Mouse (Mus musculus) kidney, adult 8-10 months (tissue): ENCODE measurements around the gene Prr15l.
A peak's percentile ranks its signal among the peaks of the same experiment; 100 is the strongest.

Experiments
- DNase-seq, 2 experiments: peaks; one replicate each; pipeline ENCODE4 v3.0.0; 2022

The Prr15l gene

GRCm38 (mm10) chr11:96924861-96925260, 3.0 kb upstream of the Prr15l start:
- DNase-seq: no peak

- peak in 1 of 2 experiments; percentile 51 for DNase-seq
Observed at GRCm38 (mm10) chr11:96925469-96926148, 2.3 kb upstream of the Prr15l start.

GRCm38 (mm10) chr11:96926587-96926986, 1.3 kb upstream of the Prr15l start:
- no peak for DNase-seq

- DNase-seq: peak in 1 of 2 experiments; percentile 74
Observed at GRCm38 (mm10) chr11:96928691-96929090, 787 bp downstream of the Prr15l start.

GRCm38 (mm10) chr11:96929096-96929765, 1.3 kb downstream of the Prr15l start:
- peak; percentile 86 to 90 for DNase-seq

- peak; percentile 81 to 88 for DNase-seq
Observed at GRCm38 (mm10) chr11:96929766-96930331, 1.9 kb downstream of the Prr15l start.

- peak; percentile 80 to 88 for DNase-seq
Observed at GRCm38 (mm10) chr11:96931327-96932062, 3.6 kb downstream of the Prr15l start.

GRCm38 (mm10) chr11:96933562-96934276, 5.8 kb downstream of the Prr15l start:
- DNase-seq: peak in 1 of 2 experiments; percentile 54

GRCm38 (mm10) chr11:96934921-96935356, 7.0 kb downstream of the Prr15l start:
- DNase-seq: peak; percentile 96 to 97

- DNase-seq: no peak
Observed at GRCm38 (mm10) chr11:96935872-96936650, 8.2 kb downstream of the Prr15l start.

- DNase-seq: peak; percentile 89 to 93
Observed at GRCm38 (mm10) chr11:96937549-96938425, 9.9 kb downstream of the Prr15l start.

GRCm38 (mm10) chr11:96938426-96938800, 10.5 kb downstream of the Prr15l start:
- no peak for DNase-seq

GRCm38 (mm10) chr11:96940578-96941465, 12.9 kb downstream of the Prr15l start:
- no peak for DNase-seq

- DNase-seq: no peak
Observed at GRCm38 (mm10) chr11:96941989-96942590, 14.2 kb downstream of the Prr15l start.

- peak; percentile 96 to 98 for DNase-seq
Observed at GRCm38 (mm10) chr11:96943746-96944304, 15.9 kb downstream of the Prr15l start, which contains the start of gene Pnpo. Gene Pnpo, minus strand, starts transcription at chr11:96943986.

GRCm38 (mm10) chr11:96944844-96945580, 17.1 kb downstream of the Prr15l start:
- DNase-seq: no peak

- DNase-seq: no peak
Observed at GRCm38 (mm10) chr11:96946498-96946897, 18.6 kb downstream of the Prr15l start.

- DNase-seq: no peak
Observed at GRCm38 (mm10) chr11:96947849-96948248, 19.9 kb downstream of the Prr15l start.
